Mouse (Mus musculus): ENCODE results near the gene Tmeff2. TPM values are rescaled to one million over a fixed set of nuclear protein-coding genes. Genes with fewer than 3 reads are reported as not detected.

The Tmeff2 gene
- polyA plus RNA-seq, 1 experiment = 0.69 TPM

DNA sequence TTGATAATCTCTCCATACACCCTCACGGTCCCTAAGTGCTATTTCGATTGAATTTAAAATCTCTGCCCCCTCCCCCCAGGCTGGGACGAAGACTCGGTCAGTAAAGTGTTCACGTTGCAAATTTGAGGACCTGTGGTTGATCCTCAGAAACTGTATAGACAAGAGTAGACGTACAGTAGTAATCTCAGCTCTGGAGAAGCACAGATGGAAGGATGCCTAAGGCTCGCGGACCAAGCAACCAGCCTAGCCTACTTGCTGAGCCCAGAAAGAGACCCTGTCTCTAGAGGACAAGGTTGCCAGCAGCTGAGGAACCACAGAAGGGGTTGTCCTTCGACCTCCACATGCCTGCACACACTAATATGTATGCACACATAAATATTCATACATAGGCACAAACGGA lies 239.2 kb downstream of the Tmeff2 start:
- Histone ChIP-seq H3K27ac (ENCODE audit: control insufficient read depth, insufficient read depth, low read depth, low read length) (no peak overlapping the region), H3K36me3 (ENCODE audit: control insufficient read depth, insufficient read depth, low read length) (no peaks in the 10 kb centered on the region), H3K27me3 (ENCODE audit: control insufficient read depth, insufficient read depth, low read length) (no peaks in the 10 kb centered on the region), H3K4me3 (ENCODE audit: control insufficient read depth, low read depth, low read length) (no peak overlapping the region), H3K4me1 (ENCODE audit: control insufficient read depth, insufficient read depth, low read length) (no peaks in the 10 kb centered on the region)
- no peak for TF ChIP-seq CTCF (IDR thresholded peaks at IDR 0.05; ENCODE audit: control insufficient read depth, insufficient read depth, insufficient replicate concordance, low read depth, low read length)
- TF ChIP-seq POLR2A (IDR thresholded peaks at IDR 0.05; ENCODE audit: control insufficient read depth, low read depth, low read length) = no peak

GRCm38 (mm10) chr1:51141381-51141780 lies 240.9 kb downstream of the Tmeff2 start:
- Histone ChIP-seq H3K27ac (ENCODE audit: control insufficient read depth, insufficient read depth, low read depth, low read length) (no peak overlapping the region), H3K4me3 (ENCODE audit: control insufficient read depth, low read depth, low read length) (no peak overlapping the region), H3K27me3 (ENCODE audit: control insufficient read depth, insufficient read depth, low read length) (no peaks in the 10 kb centered on the region), H3K4me1 (ENCODE audit: control insufficient read depth, insufficient read depth, low read length) (no peaks in the 10 kb centered on the region), H3K36me3 (ENCODE audit: control insufficient read depth, insufficient read depth, low read length) (no peaks in the 10 kb centered on the region)
- TF ChIP-seq POLR2A (IDR thresholded peaks at IDR 0.05; ENCODE audit: control insufficient read depth, low read depth, low read length) (no peak), CTCF (IDR thresholded peaks at IDR 0.05; ENCODE audit: control insufficient read depth, insufficient read depth, insufficient replicate concordance, low read depth, low read length) (no peak)

GRCm38 (mm10) chr1:51142729-51143128 lies 242.3 kb downstream of the Tmeff2 start:
- Histone ChIP-seq H3K27me3 (ENCODE audit: control insufficient read depth, insufficient read depth, low read length) (no peaks in the 10 kb centered on the region), H3K4me3 (ENCODE audit: control insufficient read depth, low read depth, low read length) (no peak overlapping the region), H3K4me1 (ENCODE audit: control insufficient read depth, insufficient read depth, low read length) (no peaks in the 10 kb centered on the region), H3K27ac (ENCODE audit: control insufficient read depth, insufficient read depth, low read depth, low read length) (no peak overlapping the region), H3K36me3 (ENCODE audit: control insufficient read depth, insufficient read depth, low read length) (no peaks in the 10 kb centered on the region)
- TF ChIP-seq POLR2A (IDR thresholded peaks at IDR 0.05; ENCODE audit: control insufficient read depth, low read depth, low read length) (no peak), CTCF (IDR thresholded peaks at IDR 0.05; ENCODE audit: control insufficient read depth, insufficient read depth, insufficient replicate concordance, low read depth, low read length) (no peak)

GRCm38 (mm10) chr1:51145693-51146092 lies 245.2 kb downstream of the Tmeff2 start:
- no peak for TF ChIP-seq POLR2A (IDR thresholded peaks at IDR 0.05; ENCODE audit: control insufficient read depth, low read depth, low read length)
- TF ChIP-seq CTCF (IDR thresholded peaks at IDR 0.05; ENCODE audit: control insufficient read depth, insufficient read depth, insufficient replicate concordance, low read depth, low read length) = no peak
- Histone ChIP-seq H3K27ac (ENCODE audit: control insufficient read depth, insufficient read depth, low read depth, low read length) (no peak overlapping the region), H3K4me1 (ENCODE audit: control insufficient read depth, insufficient read depth, low read length) (no peaks in the 10 kb centered on the region), H3K4me3 (ENCODE audit: control insufficient read depth, low read depth, low read length) (no peak overlapping the region), H3K27me3 (ENCODE audit: control insufficient read depth, insufficient read depth, low read length) (no peaks in the 10 kb centered on the region), H3K36me3 (ENCODE audit: control insufficient read depth, insufficient read depth, low read length) (no peaks in the 10 kb centered on the region)

GRCm38 (mm10) chr1:51148481-51149137 lies 248.2 kb downstream of the Tmeff2 start:
- Histone ChIP-seq H3K4me1 (ENCODE audit: control insufficient read depth, insufficient read depth, low read length) (no peaks in the 10 kb centered on the region), H3K4me3 (ENCODE audit: control insufficient read depth, low read depth, low read length) (no peak overlapping the region), H3K36me3 (ENCODE audit: control insufficient read depth, insufficient read depth, low read length) (no peaks in the 10 kb centered on the region), H3K27ac (ENCODE audit: control insufficient read depth, insufficient read depth, low read depth, low read length) (no peak overlapping the region), H3K27me3 (ENCODE audit: control insufficient read depth, insufficient read depth, low read length) (no peaks in the 10 kb centered on the region)
- TF ChIP-seq POLR2A (IDR thresholded peaks at IDR 0.05; ENCODE audit: control insufficient read depth, low read depth, low read length) = no peak
- no peak for TF ChIP-seq CTCF (IDR thresholded peaks at IDR 0.05; ENCODE audit: control insufficient read depth, insufficient read depth, insufficient replicate concordance, low read depth, low read length)

GRCm38 (mm10) chr1:51149488-51149887 lies 249.0 kb downstream of the Tmeff2 start:
- no peaks in the 10 kb centered on the region for H3K36me3 ChIP-seq (ENCODE audit: control insufficient read depth, insufficient read depth, low read length)
- no peak overlapping the region for H3K4me3 ChIP-seq (ENCODE audit: control insufficient read depth, low read depth, low read length)
- H3K27me3 ChIP-seq (ENCODE audit: control insufficient read depth, insufficient read depth, low read length) = no peaks in the 10 kb centered on the region
- TF ChIP-seq CTCF (IDR thresholded peaks at IDR 0.05; ENCODE audit: control insufficient read depth, insufficient read depth, insufficient replicate concordance, low read depth, low read length) (no peak), POLR2A (IDR thresholded peaks at IDR 0.05; ENCODE audit: control insufficient read depth, low read depth, low read length) (no peak)
- H3K4me1 ChIP-seq (ENCODE audit: control insufficient read depth, insufficient read depth, low read length) = no peaks in the 10 kb centered on the region
- H3K27ac ChIP-seq (ENCODE audit: control insufficient read depth, insufficient read depth, low read depth, low read length) = no peak overlapping the region

DNA sequence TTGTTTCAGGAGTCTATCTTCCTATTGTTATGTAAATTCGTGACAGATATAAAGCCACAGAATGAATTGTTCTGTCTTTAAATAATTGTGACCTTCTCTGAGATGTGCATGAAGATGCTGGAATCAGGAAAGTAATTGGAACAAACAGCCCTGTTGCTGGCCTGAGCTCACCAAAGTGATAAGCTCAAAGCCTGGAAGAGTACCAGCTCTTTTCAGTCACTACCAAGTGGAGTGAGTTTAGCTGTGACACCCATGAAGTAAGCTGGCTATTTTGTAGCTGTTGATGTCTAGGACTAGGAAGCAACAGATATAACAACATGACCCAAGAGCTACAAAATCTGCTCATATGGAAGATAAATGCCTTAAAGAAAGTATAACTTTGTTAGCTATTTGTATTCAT lies 249.4 kb downstream of the Tmeff2 start:
- no peaks in the 10 kb centered on the region for H3K4me1 ChIP-seq (ENCODE audit: control insufficient read depth, insufficient read depth, low read length)
- no peaks in the 10 kb centered on the region for H3K27me3 ChIP-seq (ENCODE audit: control insufficient read depth, insufficient read depth, low read length)
- no peak overlapping the region for H3K4me3 ChIP-seq (ENCODE audit: control insufficient read depth, low read depth, low read length)
- no peak for TF ChIP-seq POLR2A (IDR thresholded peaks at IDR 0.05; ENCODE audit: control insufficient read depth, low read depth, low read length)
- no peak for TF ChIP-seq CTCF (IDR thresholded peaks at IDR 0.05; ENCODE audit: control insufficient read depth, insufficient read depth, insufficient replicate concordance, low read depth, low read length)
- H3K27ac ChIP-seq (ENCODE audit: control insufficient read depth, insufficient read depth, low read depth, low read length) = no peak overlapping the region
- H3K36me3 ChIP-seq (ENCODE audit: control insufficient read depth, insufficient read depth, low read length) = no peaks in the 10 kb centered on the region
